Mouse (Mus musculus): ENCODE measurements around the gene Clba1.

DNA sequence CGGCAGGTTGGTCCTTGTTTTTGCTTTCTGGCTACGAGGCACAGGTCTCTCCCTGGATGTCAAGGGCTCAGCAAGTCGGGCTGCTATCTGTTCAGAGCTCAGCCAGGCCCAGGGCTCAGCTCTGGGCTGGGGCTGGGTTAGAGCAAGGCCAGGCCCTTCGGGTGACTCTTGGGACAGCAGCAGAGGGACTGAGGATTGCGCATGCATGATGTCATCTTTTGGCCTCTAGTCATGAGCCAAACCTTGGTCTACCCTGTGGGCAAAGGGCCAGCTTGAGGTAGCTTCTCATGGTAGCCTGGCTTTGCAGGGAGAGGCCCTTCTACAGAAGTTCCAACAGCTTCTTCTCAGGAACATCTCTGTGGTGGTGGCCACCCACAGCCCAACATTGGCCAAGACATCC, 44.6 kb upstream of the Clba1 start:
- TF ChIP-seq CTCF (IDR thresholded peaks at IDR 0.05; ENCODE audit: control insufficient read depth, insufficient read depth, insufficient replicate concordance, low read depth, low read length) (no peak), POLR2A (IDR thresholded peaks at IDR 0.05; ENCODE audit: control insufficient read depth, low read depth, low read length) (no peak)

Data from testis, adult 2 months (tissue).